Mouse (Mus musculus) cerebellum, adult 2 months (tissue): ENCODE results near the gene Pik3c2g.

Experiments
- CTCF ChIP-seq: fragments of 200-500 bp; IDR thresholded peaks from 2 replicates; pipeline ENCODE4 v1.5.1; 2011; ENCODE audit warnings: low read depth, mild to moderate bottlenecking, control low read depth, low read length, moderate library complexity, borderline replicate concordance; ENCODE audit not compliant: insufficient read depth
- POLR2A ChIP-seq: fragments of 200-500 bp; IDR thresholded peaks from 2 replicates; pipeline ENCODE4 v1.6.1; 2011; ENCODE audit warnings: low read length, control low read depth, borderline replicate concordance; ENCODE audit not compliant: insufficient read depth

- no peak for TF ChIP-seq POLR2A
- TF ChIP-seq CTCF, result no peak
Observed at GRCm38 (mm10) chr6:139887175-139887574, 300.2 kb downstream of the Pik3c2g start.
